Mouse (Mus musculus) T-helper 2 cell (primary cell): Measurements from ENCODE around the gene Nrxn1.

Source experiments
- in situ Hi-C: fragments of 300-600 bp; cut with MboI, MseI; formaldehyde crosslinking; loops from one replicate; pipeline ENCODE4 v1.15.1; 2025; ENCODE audit warnings: high pct_unique_total_duplicates

Nrxn1 gene

DNA sequence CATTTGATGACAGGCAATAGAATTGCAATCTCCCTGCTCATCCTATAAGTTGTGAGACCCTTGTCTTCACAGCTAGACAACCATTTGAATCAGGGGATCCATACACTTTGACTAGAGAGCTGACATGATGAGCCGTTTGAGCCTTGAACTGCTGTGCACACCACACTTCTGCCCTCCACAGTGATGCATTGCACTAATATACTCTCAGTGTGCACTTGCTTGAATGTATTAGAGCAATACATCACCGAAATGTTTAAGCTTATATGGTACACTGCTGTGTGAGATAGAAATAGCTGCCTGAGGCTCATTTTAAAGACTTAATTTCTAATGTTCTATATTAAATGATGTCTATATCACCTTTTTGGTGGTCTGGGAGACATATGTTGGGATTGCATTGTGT is 430.6 kb downstream of the Nrxn1 start:
- in situ Hi-C loops, result no loop called here

- in situ Hi-C loops, result no loop called here
Observed at GRCm38 (mm10) chr17:90654506-90654905, 438.4 kb downstream of the Nrxn1 start.

DNA sequence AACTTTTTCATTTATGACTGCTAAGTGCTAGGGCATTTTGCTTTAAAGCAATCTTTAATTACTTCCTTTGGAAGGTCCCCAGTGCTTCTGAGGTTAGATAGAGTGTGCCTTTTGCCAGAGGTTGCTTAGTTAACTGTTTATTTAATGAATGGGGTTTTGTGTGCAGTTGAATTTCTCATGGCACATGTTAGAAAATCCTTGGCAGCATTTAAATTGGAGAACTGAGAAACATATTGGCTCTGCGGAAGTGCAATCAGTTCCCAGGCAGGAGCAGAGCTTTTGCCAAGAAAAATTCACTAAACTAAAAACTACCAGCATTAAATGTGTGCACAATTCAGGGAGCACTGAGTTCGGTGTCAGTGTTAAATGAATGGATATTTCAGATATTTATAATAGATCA is 439.5 kb downstream of the Nrxn1 start:
- in situ Hi-C loops, result no loop called here

- in situ Hi-C loops, result no loop called here
Observed at GRCm38 (mm10) chr17:90650279-90650678, 442.6 kb downstream of the Nrxn1 start.

DNA sequence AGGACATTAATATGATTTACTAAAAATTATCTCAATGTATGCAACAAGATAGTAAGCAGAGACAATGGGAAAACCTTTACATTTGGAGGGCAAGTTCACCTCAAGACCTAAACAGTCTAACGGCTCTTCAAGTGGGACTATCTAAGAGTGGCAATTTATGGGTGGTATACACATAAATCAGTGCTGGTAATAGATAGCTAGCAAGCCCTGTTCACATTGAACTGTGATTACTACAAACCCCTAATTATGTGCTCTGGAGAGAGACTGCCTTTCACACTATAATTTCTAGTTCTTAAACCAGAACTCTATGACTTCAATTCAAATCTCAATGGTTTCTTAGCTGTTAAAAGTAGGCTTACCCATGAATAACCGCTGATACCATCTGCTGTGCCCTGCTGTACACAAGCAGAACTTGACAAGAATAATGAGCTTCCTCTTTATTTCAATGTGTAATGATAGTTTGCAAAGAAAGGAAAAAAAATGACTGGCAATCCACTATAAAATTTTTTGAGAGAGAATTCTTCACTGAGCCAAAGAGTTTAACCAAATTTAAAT is 453.8 kb downstream of the Nrxn1 start:
- in situ Hi-C loops, result no loop called here

DNA sequence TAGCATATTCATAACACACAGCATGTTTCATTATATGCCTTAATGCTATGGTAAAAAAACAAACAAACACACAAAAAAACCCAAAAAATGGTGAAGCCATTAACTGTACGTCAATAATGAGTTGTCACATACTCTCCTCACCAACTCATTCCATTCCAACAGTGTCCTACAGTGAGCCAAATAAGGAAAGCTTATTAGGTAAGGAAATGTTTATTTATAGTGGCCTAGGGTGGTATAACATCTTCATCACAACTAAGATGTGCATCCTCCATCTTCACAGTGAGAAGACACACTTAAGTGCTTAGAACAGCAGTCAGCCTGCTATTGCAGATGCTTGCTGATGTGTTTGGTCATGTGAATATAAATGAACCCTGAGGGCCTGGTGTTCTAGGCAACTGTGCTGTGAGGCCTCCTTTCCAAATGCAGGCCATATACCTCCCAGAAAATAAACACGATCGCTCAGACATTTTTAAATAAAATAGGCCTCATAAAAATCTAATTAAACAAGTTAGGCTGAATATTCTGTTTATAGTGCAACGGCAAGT is 454.6 kb downstream of the Nrxn1 start:
- in situ Hi-C loops, result no loop called here

GRCm38 (mm10) chr17:90631371-90631770 is 461.5 kb downstream of the Nrxn1 start:
- in situ Hi-C loops, result no loop called here

DNA sequence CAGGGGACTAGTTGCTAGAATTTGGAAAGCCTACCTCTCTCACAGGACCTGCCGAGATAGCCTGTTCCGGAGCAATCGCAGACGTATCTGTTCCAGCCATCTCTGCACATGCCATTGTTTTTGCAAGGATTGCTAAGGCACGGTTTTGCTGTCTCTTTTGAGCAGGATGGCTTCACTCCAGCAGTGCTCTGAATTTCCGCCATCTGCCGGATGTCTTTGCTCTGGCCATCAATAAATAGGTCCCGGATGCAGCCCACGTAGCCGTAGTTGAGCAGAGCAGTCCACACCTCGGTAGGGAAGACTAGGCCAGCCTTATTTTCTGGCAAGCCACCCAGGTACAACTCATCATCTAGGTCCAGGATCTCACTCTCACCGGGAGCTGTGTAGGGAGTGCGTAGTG is 463.0 kb downstream of the Nrxn1 start:
- in situ Hi-C loops, result no loop called here

DNA sequence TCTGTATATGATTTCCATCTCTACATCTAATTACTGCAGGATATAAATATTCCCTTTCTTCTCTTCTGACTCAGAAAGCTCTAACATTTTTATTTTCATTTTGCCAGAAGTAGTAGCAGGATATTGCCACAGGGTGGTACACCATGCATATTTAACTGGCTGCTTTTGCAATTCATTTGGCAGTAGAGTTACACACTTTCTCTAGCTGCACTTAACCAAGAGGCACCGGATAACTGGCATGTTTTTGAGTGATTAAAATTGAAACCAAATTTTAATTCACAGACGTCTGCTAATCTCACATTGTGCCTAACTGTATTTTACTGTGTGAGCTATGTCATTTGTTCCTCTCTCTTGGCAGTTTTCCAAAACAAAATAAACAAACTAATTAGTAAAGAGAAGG is 464.4 kb downstream of the Nrxn1 start:
- in situ Hi-C loops, result no loop called here

- in situ Hi-C loops, result no loop called here
Observed at GRCm38 (mm10) chr17:90628004-90628403, 464.9 kb downstream of the Nrxn1 start.

DNA sequence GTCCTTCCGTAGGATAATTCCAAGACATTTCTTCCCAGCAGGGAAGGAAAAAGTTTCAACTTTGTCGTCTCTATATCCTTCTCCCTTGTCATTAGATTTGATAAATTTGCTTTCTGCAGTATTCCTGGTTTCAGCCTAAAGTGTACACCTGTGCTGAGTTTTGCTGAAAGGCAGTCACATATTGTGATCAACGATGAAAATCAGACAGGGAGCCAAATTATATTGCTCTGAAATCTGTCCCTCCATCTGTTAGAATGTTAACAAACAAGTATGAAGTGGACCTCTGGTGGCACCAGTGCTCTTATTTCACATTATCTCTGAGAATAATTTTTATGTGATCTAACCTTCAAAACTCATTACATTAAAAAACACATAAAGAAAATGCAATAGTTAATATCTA is 465.5 kb downstream of the Nrxn1 start:
- in situ Hi-C loops, result no loop called here

GRCm38 (mm10) chr17:90624591-90625266 is 468.1 kb downstream of the Nrxn1 start:
- in situ Hi-C loops, result no loop called here

DNA sequence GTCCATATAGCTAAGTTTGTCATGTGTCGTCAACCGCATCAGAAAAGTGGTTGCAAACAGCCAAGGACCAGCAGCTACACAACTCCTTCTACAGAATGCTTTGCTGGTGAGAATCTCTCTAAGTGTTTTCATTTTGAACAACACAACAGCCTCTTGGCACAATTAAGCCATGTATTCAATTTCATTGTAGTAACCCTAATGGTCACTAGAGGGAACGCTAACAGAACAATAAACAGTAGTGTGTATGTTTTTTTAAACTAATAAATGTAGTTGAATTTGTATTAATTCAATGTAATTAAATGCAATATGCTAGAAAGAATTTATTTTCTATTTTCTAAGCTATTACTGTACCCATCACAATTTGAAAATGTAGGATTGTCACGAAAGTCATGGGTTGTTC is 471.0 kb downstream of the Nrxn1 start:
- in situ Hi-C loops, result no loop called here

DNA sequence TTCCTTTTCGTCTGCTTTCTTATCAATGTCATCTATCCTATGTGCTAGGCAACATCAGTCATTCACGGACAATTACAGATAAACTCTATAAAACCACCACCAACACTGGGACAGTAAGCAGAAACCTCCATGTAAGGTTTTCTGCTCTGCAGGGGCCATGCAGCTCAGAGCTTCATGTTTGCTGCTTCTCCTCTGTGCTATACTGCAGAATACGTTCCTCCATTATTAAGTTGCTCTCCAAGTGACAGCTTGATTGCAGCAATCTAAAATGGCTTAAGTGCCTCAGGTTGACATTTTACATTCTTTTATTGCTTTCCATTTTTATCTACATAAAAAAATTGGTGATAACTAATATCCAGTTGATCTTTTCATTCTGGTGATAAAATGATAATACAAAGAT is 477.9 kb downstream of the Nrxn1 start:
- in situ Hi-C loops, result no loop called here

- in situ Hi-C loops, result no loop called here
Observed at GRCm38 (mm10) chr17:90607427-90607806, 485.5 kb downstream of the Nrxn1 start.

DNA sequence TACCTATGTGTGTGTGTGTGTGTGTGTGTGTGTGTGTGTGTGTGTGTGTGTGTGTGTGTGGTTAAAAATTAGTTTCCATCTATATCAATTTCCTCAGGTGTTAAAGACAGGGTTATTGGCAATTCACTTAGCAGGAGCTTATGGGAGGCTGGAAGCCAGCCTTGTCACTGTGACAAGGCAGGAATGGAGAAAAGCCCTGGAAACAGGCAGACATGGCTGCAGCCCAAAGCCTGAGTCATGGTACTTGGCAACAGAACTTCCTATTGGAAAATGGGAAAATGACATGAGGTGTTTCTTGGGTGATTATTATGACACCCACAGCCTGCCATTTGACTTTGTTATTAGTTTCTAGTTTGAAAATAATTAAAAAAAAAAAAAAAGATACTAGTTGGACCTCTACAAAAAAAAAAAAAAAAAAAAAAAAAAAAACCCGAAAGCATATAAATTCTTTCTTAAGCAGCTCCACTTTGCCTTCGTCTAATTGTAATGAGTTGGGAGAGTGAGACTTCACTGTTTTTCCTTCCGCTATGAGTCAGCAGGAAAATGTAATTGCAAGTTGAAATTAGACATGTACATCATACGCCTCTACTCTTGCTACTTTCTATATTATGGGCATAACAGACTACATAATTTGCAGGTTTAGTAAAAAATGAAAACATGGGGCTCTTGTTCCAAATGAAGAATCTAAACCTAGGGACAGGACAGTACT is 486.0 kb downstream of the Nrxn1 start:
- in situ Hi-C loops, result no loop called here

DNA sequence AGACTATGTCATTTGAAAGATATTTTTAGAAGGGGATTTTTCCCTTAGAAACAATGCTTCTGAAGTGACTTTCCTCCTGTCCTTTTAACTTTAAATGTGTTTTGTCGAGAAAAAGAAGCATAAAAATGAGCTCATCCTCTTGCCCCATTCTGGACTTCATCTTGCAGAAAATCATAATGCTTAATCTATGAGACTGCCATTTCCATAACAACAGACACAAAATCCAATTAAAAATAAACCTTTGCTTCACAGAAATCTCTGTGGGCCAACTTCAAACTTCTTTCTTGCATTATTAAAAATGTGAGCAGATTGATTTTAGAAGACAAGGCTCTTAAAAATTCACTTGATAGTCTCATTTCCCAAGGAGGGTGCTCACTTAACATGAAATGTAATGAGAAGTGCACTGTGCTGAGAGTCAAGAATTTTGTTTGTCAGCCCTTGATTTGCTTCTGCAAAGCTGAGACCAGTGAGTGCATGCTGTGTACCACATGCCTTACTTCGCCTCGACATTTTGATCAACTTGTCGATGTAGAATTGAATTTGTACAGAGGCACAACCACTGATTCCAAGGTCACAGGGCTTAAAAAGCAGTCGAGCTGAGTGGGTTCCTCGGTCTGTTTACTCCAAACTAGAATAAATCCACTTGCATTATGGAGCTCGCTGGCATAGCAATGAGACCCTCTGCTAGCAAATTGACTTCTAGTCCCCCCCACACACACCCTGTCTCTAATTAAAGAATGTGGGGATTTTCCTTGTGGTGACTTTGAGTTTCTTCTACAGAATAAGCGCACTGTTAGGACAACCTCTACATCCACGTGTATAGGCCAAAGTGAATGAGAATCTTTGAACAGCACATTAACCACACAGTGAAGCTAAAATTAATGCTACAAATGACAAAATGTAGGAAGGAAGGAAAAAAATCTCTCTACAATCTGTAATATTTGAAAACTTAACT is 493.0 kb downstream of the Nrxn1 start:
- in situ Hi-C loops, result no loop called here

- in situ Hi-C loops, result no loop called here
Observed at GRCm38 (mm10) chr17:90594798-90595533, 497.9 kb downstream of the Nrxn1 start.

- in situ Hi-C loops, result no loop called here
Observed at GRCm38 (mm10) chr17:90586891-90587290, 506.0 kb downstream of the Nrxn1 start.

- in situ Hi-C loops, result no loop called here
Observed at GRCm38 (mm10) chr17:90584666-90585195, 508.1 kb downstream of the Nrxn1 start.
